Mouse (Mus musculus) urinary bladder, postnatal 10 days (tissue): ENCODE results near the gene Kifc3.

Experiments
- DNase-seq: peaks from one replicate; pipeline ENCODE4 v3.0.0; 2022; ENCODE audit warnings: low spot score

Kifc3 gene

GRCm38 (mm10) chr8:95134186-95134585 lies 68.4 kb downstream of the Kifc3 start:
- no peak for DNase-seq

DNA sequence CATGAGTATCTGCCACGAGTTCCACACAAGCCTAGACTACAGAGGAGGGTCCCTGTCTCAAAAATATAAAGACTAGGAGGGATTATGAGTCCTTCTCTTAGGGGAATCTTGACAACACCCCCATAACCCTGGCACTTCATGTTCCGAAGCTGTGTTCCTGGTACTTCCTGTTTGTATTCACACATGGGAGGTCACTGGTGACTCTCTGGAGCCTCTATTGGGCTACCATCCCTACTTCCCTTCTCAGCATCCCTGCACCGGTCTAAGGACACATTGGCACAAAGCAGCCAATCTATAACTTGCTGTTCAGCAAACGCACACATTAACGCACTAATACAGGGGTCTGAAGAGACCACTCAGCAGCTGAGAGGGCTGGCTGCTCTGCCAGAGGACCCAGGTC lies 70.6 kb downstream of the Kifc3 start:
- no peak for DNase-seq

DNA sequence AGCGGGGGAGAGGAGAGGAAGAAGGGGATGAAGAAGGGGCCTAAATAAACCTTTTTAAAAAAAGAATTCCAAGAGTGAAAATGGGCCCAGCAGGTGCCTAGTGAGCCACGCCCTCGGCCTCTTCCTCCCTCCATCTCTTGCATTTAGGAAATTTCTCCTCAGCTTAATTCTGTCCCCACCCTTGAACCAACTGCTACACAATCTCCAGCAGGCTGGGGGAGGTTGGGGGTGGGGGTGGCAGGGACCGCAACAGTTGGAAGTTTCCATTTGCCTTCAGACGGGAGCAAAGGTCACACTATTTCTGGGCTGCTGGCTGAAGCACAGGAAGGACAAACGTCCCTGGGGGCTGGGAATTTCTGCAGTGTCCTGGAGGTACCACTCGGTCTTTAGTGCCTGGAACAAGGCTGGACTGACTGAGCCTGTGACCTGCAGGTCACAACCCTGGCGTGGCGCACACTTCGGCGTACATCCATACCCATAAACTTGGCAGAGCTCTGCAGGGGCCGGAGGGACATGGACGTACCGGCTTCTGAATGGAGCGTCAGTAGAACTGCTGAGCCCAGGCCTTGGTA lies 71.6 kb downstream of the Kifc3 start:
- no peak for DNase-seq

GRCm38 (mm10) chr8:95128750-95129260 lies 73.8 kb downstream of the Kifc3 start:
- DNase-seq: no peak

DNA sequence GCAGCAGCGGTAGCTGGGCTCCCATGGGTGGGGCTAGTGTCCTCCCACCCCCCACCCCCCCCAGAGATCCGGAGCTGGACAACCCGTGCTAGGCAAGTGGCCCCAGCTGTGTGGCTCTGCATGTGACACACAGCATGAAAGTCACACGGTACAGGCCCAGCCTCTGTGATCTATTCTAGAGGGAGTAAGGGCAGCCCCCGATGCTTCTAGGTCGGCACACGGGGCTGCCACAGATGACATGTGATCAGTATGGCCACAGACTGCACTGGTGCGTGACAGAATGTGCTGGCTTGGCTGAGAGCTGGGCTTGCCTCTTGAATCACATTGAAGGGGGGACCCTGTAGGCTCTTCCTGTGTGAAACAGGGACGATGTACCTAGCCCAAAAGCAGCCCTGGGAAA lies 75.0 kb downstream of the Kifc3 start:
- DNase-seq: no peak

DNA sequence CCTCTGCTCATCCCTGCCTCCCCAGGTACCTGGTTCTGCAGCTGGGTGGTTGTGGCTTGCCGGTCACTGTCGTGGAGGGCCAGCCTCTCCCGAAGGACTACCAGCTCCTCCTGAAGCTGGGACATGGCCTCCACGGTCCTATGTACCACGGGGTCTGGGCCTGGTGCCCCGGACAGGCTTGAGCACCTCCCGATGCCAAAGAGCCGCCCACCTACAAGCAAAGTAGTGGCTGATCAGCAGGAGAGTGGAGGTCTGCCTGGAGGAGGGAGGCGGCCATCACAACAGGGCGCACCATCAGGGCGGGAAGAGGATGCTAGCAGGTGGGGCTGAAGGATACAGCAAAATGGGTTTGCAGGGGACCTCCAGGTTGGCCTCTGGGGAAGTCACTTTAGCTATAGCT lies 76.1 kb downstream of the Kifc3 start:
- no peak for DNase-seq

- no peak for DNase-seq
These were observed 79.2 kb downstream of the Kifc3 start for GRCm38 (mm10) chr8:95123455-95123854.

GRCm38 (mm10) chr8:95113750-95114149 lies 88.9 kb downstream of the Kifc3 start:
- no peak for DNase-seq

- DNase-seq: no peak
These were observed 89.5 kb downstream of the Kifc3 start for GRCm38 (mm10) chr8:95113108-95113507.

GRCm38 (mm10) chr8:95112594-95112993 lies 90.0 kb downstream of the Kifc3 start:
- DNase-seq: no peak

DNA sequence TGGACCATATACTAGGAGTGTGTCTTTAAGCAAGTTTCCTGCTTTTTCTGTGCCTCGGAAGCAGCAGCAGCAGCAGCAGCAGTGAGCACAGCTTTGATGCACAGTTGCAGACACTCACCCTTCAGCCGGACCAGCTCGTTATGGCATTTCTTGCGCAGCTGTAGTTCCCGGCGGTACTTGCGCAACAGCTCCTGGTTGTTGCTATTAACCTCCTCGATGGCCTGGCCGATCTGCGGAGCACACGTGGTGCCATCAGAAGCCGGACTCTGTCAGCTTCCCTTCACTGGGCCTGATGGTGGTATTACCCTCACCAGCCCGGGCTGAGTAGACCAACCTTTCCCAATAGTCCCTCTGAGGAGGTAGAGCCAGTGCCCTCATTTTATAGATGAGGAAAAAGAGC lies 95.3 kb downstream of the Kifc3 start:
- DNase-seq: no peak

DNA sequence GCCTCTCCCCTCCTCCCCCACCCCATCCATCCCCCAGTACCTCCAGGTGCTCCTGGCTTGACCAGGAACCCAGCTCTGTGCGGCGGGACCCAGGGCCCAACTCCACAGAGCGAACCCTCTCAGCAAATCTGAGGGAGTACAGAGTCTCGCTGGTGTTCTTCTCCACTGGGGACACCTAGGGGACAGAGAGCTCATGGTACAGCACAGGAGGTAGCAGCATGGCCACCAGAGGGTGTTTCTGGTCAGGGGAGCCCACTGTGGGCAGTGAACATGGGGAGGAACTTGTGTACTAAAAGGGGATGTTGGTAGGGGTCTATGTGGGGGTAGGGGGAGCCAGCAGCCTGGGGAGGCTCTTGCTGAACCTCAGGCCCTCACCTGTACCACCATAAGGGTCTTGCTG lies 100.6 kb downstream of the Kifc3 start:
- DNase-seq: no peak

GRCm38 (mm10) chr8:95099009-95099408 lies 103.6 kb downstream of the Kifc3 start:
- DNase-seq: no peak

DNA sequence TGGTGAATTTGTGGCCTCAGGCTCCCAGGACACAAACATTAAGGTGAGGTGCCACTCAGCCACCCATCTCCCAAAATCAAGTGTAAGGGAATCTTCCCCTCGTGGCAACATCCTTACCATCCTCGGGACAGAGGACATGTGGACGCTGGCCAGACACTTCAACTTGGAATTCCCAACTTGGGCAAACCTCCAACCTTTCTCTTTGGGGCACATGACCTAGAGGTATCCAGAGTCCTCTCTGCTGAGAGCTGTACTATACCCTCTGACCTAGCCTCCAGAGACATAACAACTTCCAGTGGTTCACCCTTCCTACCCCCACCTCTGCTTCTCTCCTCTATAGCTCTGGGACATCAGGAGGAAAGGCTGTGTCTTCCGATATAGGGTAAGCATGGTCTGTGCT lies 109.0 kb downstream of the Kifc3 start:
- no peak for DNase-seq

DNA sequence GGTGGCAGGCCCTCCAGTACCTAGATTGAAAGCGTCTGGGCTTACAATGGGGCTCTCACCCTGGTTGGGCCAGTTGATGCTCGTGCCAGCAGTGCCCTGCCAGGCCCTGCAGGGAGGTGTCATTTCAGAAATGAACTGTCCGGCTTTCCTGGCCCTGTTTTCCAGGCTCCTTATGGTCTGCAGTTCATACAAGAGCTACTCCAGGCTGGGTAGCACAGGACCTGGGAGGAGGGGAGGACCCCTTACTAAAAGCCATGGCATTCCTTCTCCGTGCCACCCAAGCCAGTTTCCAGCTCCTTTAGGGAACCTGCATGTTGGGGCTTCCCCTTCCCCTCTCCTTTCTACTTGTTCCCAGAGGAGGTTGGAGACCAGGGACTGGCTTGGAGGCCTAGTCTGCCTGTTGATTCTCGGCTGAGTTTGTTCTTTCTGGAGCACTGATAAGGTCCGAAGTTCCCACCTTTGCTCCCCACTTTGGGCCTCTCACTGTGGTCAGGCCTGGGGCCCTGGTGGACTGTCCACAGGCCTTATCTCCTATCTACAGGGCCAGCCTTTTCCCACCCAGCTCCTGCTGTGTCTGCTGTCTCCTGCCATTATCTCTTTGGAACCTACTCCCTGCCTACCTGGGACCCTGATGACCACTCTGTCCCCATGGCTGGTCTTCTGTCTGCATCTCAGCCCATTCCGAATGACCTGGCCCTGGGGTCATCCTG lies 117.0 kb downstream of the Kifc3 start:
- DNase-seq: no peak

- DNase-seq: no peak
These were observed 117.7 kb downstream of the Kifc3 start for GRCm38 (mm10) chr8:95084744-95085431.

DNA sequence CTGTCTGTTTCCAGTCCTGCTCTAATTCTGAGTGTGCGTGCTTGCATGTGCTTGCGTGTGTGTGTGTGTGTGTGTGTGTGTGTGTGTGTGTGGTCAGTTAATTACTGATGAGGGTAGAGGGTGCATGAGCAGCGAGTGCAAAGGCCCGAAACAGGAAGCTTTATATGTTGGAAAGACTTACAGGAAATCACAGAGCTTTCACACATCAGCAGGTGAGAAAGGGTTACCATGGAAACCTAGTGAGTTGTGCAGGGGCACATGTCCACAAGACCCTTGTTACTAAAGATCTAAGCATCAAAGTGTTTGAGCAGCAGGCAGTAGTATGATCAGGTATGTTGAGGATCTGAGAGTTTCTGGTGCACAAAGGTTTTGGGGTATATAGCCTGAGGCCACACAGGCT lies 118.4 kb downstream of the Kifc3 start:
- DNase-seq: no peak

- no peak for DNase-seq
These were observed 121.0 kb downstream of the Kifc3 start for GRCm38 (mm10) chr8:95081650-95082049.

- peak; percentile 91 for DNase-seq
These were observed 122.0 kb downstream of the Kifc3 start, which contains the start of gene Katnb1 for GRCm38 (mm10) chr8:95080381-95081341. TSS of gene Katnb1 (plus strand) at chr8:95081186.

DNA sequence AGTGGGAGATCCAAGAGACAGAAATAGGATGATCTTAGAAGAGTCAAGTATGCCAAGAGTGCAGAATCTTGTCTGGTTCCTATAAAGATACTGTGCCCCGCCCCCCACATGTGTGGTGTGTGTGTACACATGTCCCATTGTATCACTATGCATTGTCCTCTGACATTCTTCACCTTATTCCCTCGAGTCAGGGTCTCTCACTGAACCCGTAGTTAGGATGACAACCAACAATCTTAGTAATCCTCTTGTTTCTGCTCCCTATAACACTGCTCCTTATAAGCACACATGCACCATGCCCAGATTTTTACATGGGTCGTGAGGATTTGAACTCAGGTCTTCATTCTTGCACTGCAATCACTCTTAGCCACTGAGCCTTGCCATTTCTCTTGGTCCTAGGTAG lies 123.3 kb downstream of the Kifc3 start:
- no peak for DNase-seq

DNA sequence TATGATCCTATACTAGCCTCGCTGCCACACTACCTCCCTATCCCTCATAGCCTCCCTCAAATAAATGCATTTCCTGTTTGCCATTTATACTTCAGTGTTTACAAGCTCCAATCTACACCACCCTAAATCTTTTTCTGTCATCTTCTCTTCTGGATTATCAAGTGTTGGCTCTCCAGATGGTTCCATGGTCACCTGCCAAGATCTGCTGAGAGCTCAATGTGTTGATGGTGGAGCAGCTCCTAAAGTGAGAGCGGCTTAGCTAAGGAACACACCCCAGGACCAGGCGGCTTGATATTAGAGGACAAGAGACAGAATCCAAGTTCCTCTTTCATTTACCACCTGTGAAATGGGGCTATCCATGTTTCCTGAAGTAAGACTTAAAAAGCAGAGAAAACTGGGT lies 124.6 kb downstream of the Kifc3 start:
- no peak for DNase-seq

- no peak for DNase-seq
These were observed 126.5 kb downstream of the Kifc3 start for GRCm38 (mm10) chr8:95076151-95076550.
